Mouse (Mus musculus) limb, embryonic 10.5 days (tissue): ENCODE measurements around the gene Gm13275. TPM values are rescaled to one million over a fixed set of nuclear protein-coding genes. Genes with fewer than 3 reads are reported as not detected.
"Not testable (repeated sequence)": the region's sequence is repeated elsewhere in the genome, so short reads cannot be mapped to it uniquely, and the experiment has no call there.

Experiments used
- DNase-seq: peaks from one replicate; pipeline ENCODE4 v3.0.0-alpha.2; 2017; ENCODE audit warnings: low spot score
- H3K27ac ChIP-seq: fragments of 300-500 bp; sonication (generic); 2 replicates; pipeline ENCODE4 v1.5.1; 2016; ENCODE audit warnings: mild to moderate bottlenecking
- H3K27me3 ChIP-seq: fragments of 300-500 bp; sonication (generic); 2 replicates; pipeline ENCODE4 v1.6.1; 2016; ENCODE audit warnings: low read depth, mild to moderate bottlenecking; ENCODE audit not compliant: poor library complexity, severe bottlenecking
- H3K36me3 ChIP-seq: fragments of 300-500 bp; sonication (generic); 2 replicates; pipeline ENCODE4 v1.6.1; 2016; ENCODE audit warnings: mild to moderate bottlenecking, moderate library complexity
- H3K4me1 ChIP-seq: fragments of 300-500 bp; sonication (generic); 2 replicates; pipeline ENCODE4 v1.6.1; 2016
- H3K4me3 ChIP-seq: fragments of 300-500 bp; sonication (generic); 2 replicates; pipeline ENCODE4 v1.5.1; 2016; ENCODE audit warnings: mild to moderate bottlenecking, moderate library complexity
- H3K9me3 ChIP-seq: fragments of 300-500 bp; sonication (generic); replicated peaks from 2 replicates; pipeline ENCODE4 v1.6.1; 2016; ENCODE audit warnings: mild to moderate bottlenecking
- WGBS: fragments of 180-500 bp; shearing (Covaris S2); methylation state at CpG from one replicate; pipeline ENCODE4 v1.1.7; 2016; 5-methylcytosine and 5-hydroxymethylcytosine counted together
- polyA plus RNA-seq: library from polyadenylated mRNA; unstranded; fragments of >200 nt; fragmentation: Nextera tagmentation; extraction: Ambion mirVana; gene quantifications from 2 replicates; pipeline ENCODE4 v1.2.1, GENCODE M21; 2016

The Gm13275 gene
- polyA plus RNA-seq, 1 experiment from 2014 or later, result not detected

- Histone ChIP-seq H3K36me3 (no peaks in the 10 kb centered on the region), H3K27me3 (no peaks in the 10 kb centered on the region)
- 82% methylated on average over 1 of the region's 1 CpGs for WGBS
These were observed 25.4 kb downstream of the Gm13275 start, which contains the start of gene Ifna11 for GRCm38 (mm10) chr4:88819659-88820058. Gene Ifna11 (plus strand): TSS chr4:88819959.

GRCm38 (mm10) chr4:88822995-88823394, 28.7 kb downstream of the Gm13275 start:
- no peak overlapping the region for H3K27ac ChIP-seq
- no peak for DNase-seq
- H3K36me3 ChIP-seq, result no peaks in the 10 kb centered on the region
- 28% methylated on average over 4 of the region's 4 CpGs for WGBS
- no peak overlapping the region for H3K4me3 ChIP-seq
- H3K9me3 ChIP-seq, result no peaks in the 10 kb centered on the region
- H3K27me3 ChIP-seq, result no peaks in the 10 kb centered on the region
- no peaks in the 10 kb centered on the region for H3K4me1 ChIP-seq

More at GRCm38 (mm10) chr4:88819659-88820058, 25.4 kb downstream of the Gm13275 start, which contains the start of gene Ifna11:
- H3K4me1 ChIP-seq, result no peaks in the 10 kb centered on the region
- no peak for DNase-seq
- no peak within 1 kb of the TSS for H3K27ac ChIP-seq
- no peaks in the 10 kb centered on the region for H3K9me3 ChIP-seq
- no peak within 1 kb of the TSS for H3K4me3 ChIP-seq

GRCm38 (mm10) chr4:88827116-88827515, 32.8 kb downstream of the Gm13275 start, which contains the start of gene Ifna6:
Gene Ifna6 (plus strand): TSS chr4:88827416.
- not testable (repeated sequence) for H3K9me3 ChIP-seq, H3K27ac ChIP-seq, H3K4me3 ChIP-seq, DNase-seq, H3K36me3 ChIP-seq, H3K27me3 ChIP-seq, H3K4me1 ChIP-seq

GRCm38 (mm10) chr4:88830523-88830922, 36.2 kb downstream of the Gm13275 start:
- 33% methylated on average over 4 of the region's 4 CpGs for WGBS
- Histone ChIP-seq H3K36me3 (no peaks in the 10 kb centered on the region), H3K27ac (no peak overlapping the region), H3K27me3 (no peaks in the 10 kb centered on the region), H3K4me1 (no peaks in the 10 kb centered on the region), H3K9me3 (no peaks in the 10 kb centered on the region), H3K4me3 (no peak overlapping the region)
- no peak for DNase-seq

GRCm38 (mm10) chr4:88835225-88835624, 40.9 kb downstream of the Gm13275 start, which contains the start of gene Ifna5:
Gene Ifna5 (plus strand): TSS chr4:88835525.
- H3K36me3 ChIP-seq, H3K9me3 ChIP-seq, H3K4me1 ChIP-seq, H3K4me3 ChIP-seq, DNase-seq, H3K27ac ChIP-seq, H3K27me3 ChIP-seq: not testable (repeated sequence)
- 85% methylated on average over 1 of the region's 1 CpGs for WGBS

GRCm38 (mm10) chr4:88838828-88839227, 44.5 kb downstream of the Gm13275 start:
- Histone ChIP-seq H3K9me3 (no peaks in the 10 kb centered on the region), H3K4me3 (no peak overlapping the region), H3K27ac (no peak overlapping the region), H3K27me3 (no peaks in the 10 kb centered on the region), H3K36me3 (no peaks in the 10 kb centered on the region), H3K4me1 (no peaks in the 10 kb centered on the region)
- WGBS, result 50% methylated on average over 3 of the region's 3 CpGs
- no peak for DNase-seq

GRCm38 (mm10) chr4:88840058-88840457, 45.8 kb downstream of the Gm13275 start:
- H3K4me3 ChIP-seq, result no peak overlapping the region
- no peaks in the 10 kb centered on the region for H3K4me1 ChIP-seq
- DNase-seq, result no peak
- WGBS, result 92% methylated on average over 3 of the region's 3 CpGs
- H3K36me3 ChIP-seq, result no peaks in the 10 kb centered on the region
- no peak overlapping the region for H3K27ac ChIP-seq
- no peaks in the 10 kb centered on the region for H3K27me3 ChIP-seq
- no peaks in the 10 kb centered on the region for H3K9me3 ChIP-seq

GRCm38 (mm10) chr4:88841438-88841911, 47.2 kb downstream of the Gm13275 start, which contains the start of gene Ifna4:
Gene Ifna4 (plus strand): TSS chr4:88841861.
- H3K9me3 ChIP-seq, result no peaks in the 10 kb centered on the region
- H3K36me3 ChIP-seq, result no peaks in the 10 kb centered on the region
- 65% methylated on average over 2 of the region's 2 CpGs for WGBS
- H3K27ac ChIP-seq, result no peak within 1 kb of the TSS
- no peak within 1 kb of the TSS for H3K4me3 ChIP-seq
- no peaks in the 10 kb centered on the region for H3K4me1 ChIP-seq
- no peaks in the 10 kb centered on the region for H3K27me3 ChIP-seq
- no peak for DNase-seq

Other genes starting within 250 kb of the Gm13275 start
- not detected in 2 replicates for gene Ifna15, start 236.2 kb upstream of the Gm13275 start, polyA plus RNA-seq
- not detected in 2 replicates for gene Ifna14, start 222.7 kb upstream of the Gm13275 start, polyA plus RNA-seq
- gene Ifna9, start 202.1 kb upstream of the Gm13275 start, polyA plus RNA-seq, result not detected in 2 replicates
- gene Ifna12, start 191.1 kb upstream of the Gm13275 start, polyA plus RNA-seq, result not detected in 2 replicates
- not detected in 2 replicates for gene C87499, start 160.1 kb upstream of the Gm13275 start, polyA plus RNA-seq
- 0.24 TPM in 1 of 2 replicates, not detected in the other for gene Ifna13, start 150.0 kb upstream of the Gm13275 start, polyA plus RNA-seq
- gene Ifna16, start 117.6 kb upstream of the Gm13275 start, polyA plus RNA-seq, result not detected in 2 replicates
- not detected in 2 replicates for gene Ifna2, start 110.6 kb upstream of the Gm13275 start, polyA plus RNA-seq
- not detected in 2 replicates for gene Ifnab, start 103.1 kb upstream of the Gm13275 start, polyA plus RNA-seq
- 1.1 and 1.5 TPM in 2 replicates for gene Gm26566, start 72.7 kb upstream of the Gm13275 start, polyA plus RNA-seq
- 82.7 and 106 TPM in 2 replicates for gene Klhl9, start 72.0 kb upstream of the Gm13275 start, polyA plus RNA-seq
- gene Gm13271, start 39.6 kb upstream of the Gm13275 start, polyA plus RNA-seq, result 0.33 TPM in 1 of 2 replicates, not detected in the other
- 0.40 and 0.54 TPM in 2 replicates for gene Gm13283, start 34.4 kb upstream of the Gm13275 start, polyA plus RNA-seq
- gene Gm13290, start 20.7 kb upstream of the Gm13275 start, polyA plus RNA-seq, result 0.74 and 0.94 TPM in 2 replicates
- not detected in 2 replicates for gene Gm13289, start 17.6 kb upstream of the Gm13275 start, polyA plus RNA-seq
- gene Gm13272, start 14.6 kb upstream of the Gm13275 start, polyA plus RNA-seq, result not detected in 2 replicates
- gene Ifnz, start 12.4 kb upstream of the Gm13275 start, polyA plus RNA-seq, result 0.16 and 0.39 TPM in 2 replicates
- gene Gm13276, start 8.8 kb upstream of the Gm13275 start, polyA plus RNA-seq, result not detected in 2 replicates
- gene Gm13277, start 5.9 kb upstream of the Gm13275 start, polyA plus RNA-seq, result not detected in 2 replicates
- not detected in 2 replicates for gene Gm13278, start 2.9 kb upstream of the Gm13275 start, polyA plus RNA-seq
- not detected in 2 replicates for gene Gm13279, start 2.9 kb downstream of the Gm13275 start, polyA plus RNA-seq
- 0.28 and 0.48 TPM in 2 replicates for gene Gm13285, start 5.2 kb downstream of the Gm13275 start, polyA plus RNA-seq
- gene Gm13287, start 8.8 kb downstream of the Gm13275 start, polyA plus RNA-seq, result not detected in 2 replicates
- 0.15 TPM in 1 of 2 replicates, not detected in the other for gene Gm13288, start 11.0 kb downstream of the Gm13275 start, polyA plus RNA-seq
- gene Ifna7, start 21.7 kb downstream of the Gm13275 start, polyA plus RNA-seq, result not detected in 2 replicates
- gene Ifna11, start 25.5 kb downstream of the Gm13275 start, polyA plus RNA-seq, result not detected in 2 replicates
- gene Ifna6, start 32.9 kb downstream of the Gm13275 start, polyA plus RNA-seq, result not detected in 2 replicates
- gene Ifna5, start 41.0 kb downstream of the Gm13275 start, polyA plus RNA-seq, result not detected in 2 replicates
- gene Ifna4, start 47.4 kb downstream of the Gm13275 start, polyA plus RNA-seq, result not detected in 2 replicates
- gene Ifna1, start 55.6 kb downstream of the Gm13275 start, polyA plus RNA-seq, result not detected in 2 replicates
- not detected in 2 replicates for gene Ifne, start 85.7 kb downstream of the Gm13275 start, polyA plus RNA-seq